Mouse (Mus musculus): ENCODE data around the gene Anp32a. TPM values are rescaled to one million over a fixed set of nuclear protein-coding genes. Genes with fewer than 3 reads are reported as not detected.

Anp32a gene
- polyA plus RNA-seq, 1 experiment from 2014 or later, result 165 TPM

DNA sequence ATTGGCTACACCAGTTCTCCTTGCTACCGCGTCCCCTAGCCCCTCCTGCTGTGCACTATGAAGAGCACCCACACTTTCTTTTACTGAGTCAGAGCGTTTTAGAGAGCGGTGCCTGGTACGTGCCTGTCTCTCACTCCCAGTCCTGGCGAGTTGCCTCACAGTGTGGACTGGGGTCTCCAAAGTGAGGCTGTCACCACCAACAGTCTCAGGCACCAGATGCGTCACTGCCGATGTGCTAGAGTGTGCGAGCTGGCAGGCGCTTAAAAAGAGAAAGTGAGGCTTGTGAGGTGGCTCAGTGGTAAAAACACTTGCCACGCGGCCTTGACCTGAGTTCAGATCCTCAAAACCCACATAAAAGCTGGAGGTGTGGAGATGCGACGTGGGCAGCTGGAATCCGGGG is 8.2 kb downstream of the Anp32a start:
- no peak for ATAC-seq
- H3K4me3 ChIP-seq (replicated peaks), result no peak overlapping the region
- no peak overlapping the region for H3K9ac ChIP-seq
- WGBS, result 73% methylated on average over 15 of the region's 15 CpGs
- H3K27ac ChIP-seq, result no peak overlapping the region
- H3K4me1 ChIP-seq (replicated peaks), result peaks cover 54% of the 10 kb centered on the region
- no peak overlapping the region for H3K4me2 ChIP-seq (replicated peaks)
- H3K9me3 ChIP-seq, result no peaks in the 10 kb centered on the region
- H3K36me3 ChIP-seq, result no peaks in the 10 kb centered on the region
- H3K27me3 ChIP-seq (replicated peaks), result no peaks in the 10 kb centered on the region

DNA sequence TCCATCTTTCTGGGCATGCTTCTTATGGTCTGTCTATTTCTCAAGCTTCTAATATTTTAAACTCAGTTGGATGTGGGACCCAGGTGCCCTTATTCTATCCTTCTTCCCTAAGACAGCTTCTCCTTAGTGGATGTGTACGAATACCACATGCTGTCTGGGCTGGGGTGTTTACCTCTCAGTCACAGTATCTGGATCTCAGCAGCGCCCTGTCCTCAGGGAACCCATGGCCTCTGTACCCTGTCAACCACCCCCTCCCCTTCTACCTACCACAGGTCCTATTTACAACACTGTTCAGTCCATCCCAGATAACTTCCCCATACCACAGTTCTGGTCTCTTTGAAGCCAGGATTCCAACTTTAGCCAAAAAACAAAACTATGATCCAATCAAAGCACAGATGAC is 9.6 kb downstream of the Anp32a start:
- Histone ChIP-seq H3K27ac (no peak overlapping the region), H3K36me3 (0 out of 2 replicates have a peak, but pooled peaks cover 3% of the 10 kb centered on the region), H3K4me2 (replicated peaks) (no peak overlapping the region), H3K4me1 (replicated peaks) (peaks cover 57% of the 10 kb centered on the region), H3K9me3 (no peaks in the 10 kb centered on the region), H3K4me3 (replicated peaks) (no peak overlapping the region), H3K27me3 (replicated peaks) (no peaks in the 10 kb centered on the region), H3K9ac (no peak overlapping the region)
- WGBS, result 44% methylated on average over 2 of the region's 2 CpGs
- ATAC-seq, result no peak

GRCm38 (mm10) chr9:62351200-62351599 is 10.1 kb downstream of the Anp32a start:
- 0 out of 2 replicates have a peak, but pooled peaks cover 3% of the 10 kb centered on the region for H3K36me3 ChIP-seq
- no peak overlapping the region for H3K4me3 ChIP-seq (replicated peaks)
- H3K4me2 ChIP-seq (replicated peaks), result no peak overlapping the region
- H3K27ac ChIP-seq, result no peak overlapping the region
- H3K9me3 ChIP-seq, result no peaks in the 10 kb centered on the region
- ATAC-seq, result no peak
- WGBS, result 31% methylated on average over 4 of the region's 4 CpGs
- no peaks in the 10 kb centered on the region for H3K27me3 ChIP-seq (replicated peaks)
- no peak overlapping the region for H3K9ac ChIP-seq
- H3K4me1 ChIP-seq (replicated peaks), result peaks cover 54% of the 10 kb centered on the region

GRCm38 (mm10) chr9:62353784-62354183 is 12.7 kb downstream of the Anp32a start:
- Histone ChIP-seq H3K27ac (no peak overlapping the region), H3K4me1 (replicated peaks) (peaks cover 50% of the 10 kb centered on the region), H3K4me2 (replicated peaks) (no peak overlapping the region), H3K36me3 (0 out of 2 replicates have a peak, but pooled peaks cover 3% of the 10 kb centered on the region), H3K9ac (no peak overlapping the region), H3K4me3 (replicated peaks) (no peak overlapping the region), H3K27me3 (replicated peaks) (no peaks in the 10 kb centered on the region), H3K9me3 (no peaks in the 10 kb centered on the region)
- ATAC-seq, result peak; percentile 64
- WGBS, result 55% methylated on average over 7 of the region's 7 CpGs

- WGBS, result 69% methylated on average over 16 of the region's 16 CpGs
- no peak for ATAC-seq
These were observed 14.0 kb downstream of the Anp32a start for GRCm38 (mm10) chr9:62354838-62355719.

GRCm38 (mm10) chr9:62355763-62356162 is 14.7 kb downstream of the Anp32a start:
- WGBS, result 62% methylated on average over 6 of the region's 6 CpGs
- H3K27me3 ChIP-seq (replicated peaks), result no peaks in the 10 kb centered on the region
- H3K9me3 ChIP-seq, result no peaks in the 10 kb centered on the region
- H3K9ac ChIP-seq, result no peak overlapping the region
- H3K4me3 ChIP-seq (replicated peaks), result no peak overlapping the region
- 0 out of 2 replicates have a peak, but pooled peaks cover 3% of the 10 kb centered on the region for H3K36me3 ChIP-seq
- no peak for ATAC-seq
- H3K4me2 ChIP-seq (replicated peaks), result no peak overlapping the region
- H3K27ac ChIP-seq, result no peak overlapping the region
- peaks cover 45% of the 10 kb centered on the region for H3K4me1 ChIP-seq (replicated peaks)

More at GRCm38 (mm10) chr9:62354838-62355719, 14.0 kb downstream of the Anp32a start:
- no peaks in the 10 kb centered on the region for H3K9me3 ChIP-seq
- H3K36me3 ChIP-seq, result 0 out of 2 replicates have a peak, but pooled peaks cover 3% of the 10 kb centered on the region
- no peaks in the 10 kb centered on the region for H3K27me3 ChIP-seq (replicated peaks)
- H3K4me1 ChIP-seq (replicated peaks), result peaks cover 46% of the 10 kb centered on the region
- H3K4me2 ChIP-seq (replicated peaks), result no peak overlapping the region
- no peak overlapping the region for H3K4me3 ChIP-seq (replicated peaks)
- no peak overlapping the region for H3K9ac ChIP-seq
- no peak overlapping the region for H3K27ac ChIP-seq

DNA sequence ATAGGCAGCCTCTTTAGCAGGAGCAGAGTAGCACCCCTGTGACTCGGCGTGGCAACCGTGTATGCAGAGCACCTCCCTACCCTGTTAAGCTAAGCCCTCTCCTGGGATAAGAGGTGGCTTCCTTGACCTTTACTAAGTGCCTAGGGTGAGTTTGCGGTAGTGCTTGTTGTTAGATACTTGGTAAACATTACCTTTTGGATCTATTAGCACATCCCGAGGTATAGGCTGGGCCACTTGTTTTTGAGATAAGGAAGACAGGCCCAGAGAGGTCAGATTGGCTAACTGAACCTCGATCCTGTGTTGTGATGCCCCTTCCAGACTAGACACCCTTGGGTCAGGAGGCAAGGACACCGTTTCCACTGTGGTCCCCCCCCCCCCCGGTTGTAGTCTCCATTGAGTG is 16.5 kb downstream of the Anp32a start:
- H3K4me1 ChIP-seq (replicated peaks), result peaks cover 45% of the 10 kb centered on the region
- ATAC-seq, result no peak
- 60% methylated on average over 8 of the region's 8 CpGs for WGBS
- no peak overlapping the region for H3K27ac ChIP-seq
- 0 out of 2 replicates have a peak, but pooled peaks cover 3% of the 10 kb centered on the region for H3K36me3 ChIP-seq
- H3K4me2 ChIP-seq (replicated peaks), result no peak overlapping the region
- H3K9me3 ChIP-seq, result no peaks in the 10 kb centered on the region
- H3K9ac ChIP-seq, result no peak overlapping the region
- H3K4me3 ChIP-seq (replicated peaks), result no peak overlapping the region
- H3K27me3 ChIP-seq (replicated peaks), result no peaks in the 10 kb centered on the region

GRCm38 (mm10) chr9:62358851-62359250 is 17.8 kb downstream of the Anp32a start:
- H3K9ac ChIP-seq, result no peak overlapping the region
- ATAC-seq, result no peak
- H3K27ac ChIP-seq, result no peak overlapping the region
- no peak overlapping the region for H3K4me3 ChIP-seq (replicated peaks)
- 0 out of 2 replicates have a peak, but pooled peaks cover 3% of the 10 kb centered on the region for H3K36me3 ChIP-seq
- peaks cover 56% of the 10 kb centered on the region for H3K4me1 ChIP-seq (replicated peaks)
- no peak overlapping the region for H3K4me2 ChIP-seq (replicated peaks)
- H3K27me3 ChIP-seq (replicated peaks), result no peaks in the 10 kb centered on the region
- 73% methylated on average over 9 of the region's 9 CpGs for WGBS
- no peaks in the 10 kb centered on the region for H3K9me3 ChIP-seq

DNA sequence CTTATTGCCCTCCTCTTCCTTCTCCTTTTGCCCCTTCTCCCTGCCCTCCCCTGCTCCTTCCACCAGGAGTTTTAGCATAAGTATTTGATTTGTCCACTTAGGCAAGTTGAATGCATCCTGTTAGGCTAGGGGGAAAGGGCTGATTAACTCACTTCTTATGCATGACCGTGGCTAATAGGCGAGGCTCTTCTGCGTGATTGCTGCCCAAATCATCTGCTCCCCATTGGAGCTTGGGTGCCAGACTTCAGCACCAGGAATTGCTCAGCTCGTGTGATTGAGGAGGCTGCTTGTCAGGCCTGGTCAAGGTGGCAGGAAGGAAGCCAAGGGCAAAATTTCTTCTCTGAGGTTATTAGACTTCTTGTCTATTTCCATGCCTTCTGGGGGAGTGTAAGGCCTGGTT is 19.8 kb downstream of the Anp32a start:
- Histone ChIP-seq H3K4me1 (replicated peaks) (peaks cover 57% of the 10 kb centered on the region), H3K9ac (no peak overlapping the region), H3K4me2 (replicated peaks) (no peak overlapping the region), H3K4me3 (replicated peaks) (no peak overlapping the region), H3K27me3 (replicated peaks) (no peaks in the 10 kb centered on the region), H3K36me3 (no peaks in the 10 kb centered on the region), H3K27ac (no peak overlapping the region), H3K9me3 (no peaks in the 10 kb centered on the region)
- ATAC-seq, result no peak
- 50% methylated on average over 4 of the region's 4 CpGs for WGBS

DNA sequence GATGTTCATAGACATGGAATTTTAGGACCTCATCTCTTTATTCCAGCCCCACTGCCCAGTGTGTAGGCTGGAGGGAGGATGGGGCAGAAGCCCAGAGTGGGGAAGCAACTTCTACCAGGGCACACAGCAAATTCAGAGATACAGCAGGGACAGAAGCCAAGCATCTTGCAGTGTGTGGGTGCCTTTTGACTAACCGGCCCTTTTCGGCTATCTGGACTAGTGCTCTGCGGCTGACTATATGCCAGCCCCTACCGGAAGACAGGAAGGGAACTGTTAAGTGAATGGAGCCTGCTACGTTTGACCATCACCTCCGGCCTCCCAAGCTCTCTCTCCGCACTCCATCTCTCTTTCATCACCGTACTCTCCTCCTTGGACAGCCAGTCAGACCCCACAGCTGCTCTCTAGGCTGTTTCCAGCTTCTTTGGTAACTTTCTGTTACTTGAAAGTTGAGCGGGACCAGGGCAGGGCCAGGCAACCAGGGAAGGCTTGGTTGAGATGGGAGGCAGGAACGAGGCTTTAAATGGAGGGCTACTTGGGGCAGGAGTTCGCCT is 21.8 kb downstream of the Anp32a start:
- Histone ChIP-seq H3K9me3 (no peaks in the 10 kb centered on the region), H3K4me2 (replicated peaks) (peak overlapping the region; percentile 69), H3K4me1 (replicated peaks) (peaks cover 71% of the 10 kb centered on the region), H3K27ac (0 out of 2 replicates have a peak overlapping the region, but pooled peaks have one; percentile 48), H3K4me3 (replicated peaks) (peak overlapping the region; percentile 34; the same call in 1 of the 2 replicates), H3K27me3 (replicated peaks) (no peaks in the 10 kb centered on the region), H3K9ac (no peak overlapping the region), H3K36me3 (no peaks in the 10 kb centered on the region)
- WGBS, result 50% methylated on average over 11 of the region's 11 CpGs
- ATAC-seq, result no peak

DNA sequence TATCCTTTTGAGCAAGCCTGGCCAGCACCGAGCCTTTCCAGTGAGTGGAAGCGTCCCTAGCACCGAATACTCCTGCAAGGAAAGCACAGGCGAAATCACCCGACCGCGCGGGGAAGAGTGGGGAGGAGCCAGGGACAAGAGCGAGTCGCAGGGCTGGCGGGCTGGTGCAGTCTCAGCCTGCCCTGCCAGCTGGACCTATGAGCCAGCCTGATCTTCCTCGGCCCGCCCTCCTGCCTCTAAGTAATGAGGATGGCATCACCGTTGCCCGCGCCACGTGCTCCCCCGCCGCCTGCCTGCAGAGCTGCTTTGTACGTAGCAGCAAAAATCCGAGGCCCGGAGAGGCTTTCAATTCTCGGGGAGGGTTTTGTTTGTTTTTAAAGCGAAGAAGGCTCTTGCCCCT is 22.5 kb downstream of the Anp32a start:
- Histone ChIP-seq H3K27me3 (replicated peaks) (no peaks in the 10 kb centered on the region), H3K4me1 (replicated peaks) (peaks cover 75% of the 10 kb centered on the region), H3K36me3 (no peaks in the 10 kb centered on the region), H3K4me3 (replicated peaks) (peak overlapping the region; percentile 34), H3K27ac (peak overlapping the region; percentile 48; the same call in 1 of the 2 replicates), H3K9me3 (no peaks in the 10 kb centered on the region), H3K9ac (peak overlapping the region; percentile 34), H3K4me2 (replicated peaks) (peak overlapping the region; percentile 69)
- 3% methylated on average over 24 of the region's 24 CpGs for WGBS
- peak; percentile 91 for ATAC-seq

- Histone ChIP-seq H3K36me3 (no peaks in the 10 kb centered on the region), H3K27ac (no peak overlapping the region), H3K9ac (no peak overlapping the region), H3K4me3 (replicated peaks) (no peak overlapping the region), H3K4me2 (replicated peaks) (peak overlapping the region; percentile 69), H3K27me3 (replicated peaks) (no peaks in the 10 kb centered on the region), H3K9me3 (no peaks in the 10 kb centered on the region), H3K4me1 (replicated peaks) (peaks cover 81% of the 10 kb centered on the region)
- whole genome bisulfite sequencing, result 23% methylated on average over 6 of the region's 6 CpGs
- ATAC-seq, result no peak
These were observed 23.1 kb downstream of the Anp32a start for GRCm38 (mm10) chr9:62364216-62364615.
